Comparison of ENCODE assay signal across 8 mouse cellular contexts in genomic region chr14:45993669-45994068, GRCm38 (mm10).
A peak's percentile ranks its signal among the peaks of the same experiment; 100 is the strongest.
DNase-seq lines count a peak whose midpoint lies in the region; ATAC-seq and TF ChIP-seq lines count a peak whose summit lies in the region.

No protein-coding gene starts in this region.

- DNase-seq in kidney, adult 2 months, result peak; percentile 88
- peak; percentile 73 for DNase-seq in adrenal gland, postnatal 14 days
- DNase-seq in embryonic facial prominence, embryonic 10.5 days (ENCODE audit: low spot score), result peak; percentile 71
- DNase-seq in left cerebral cortex, postnatal 36 days (ENCODE audit: low spot score in 2 of 2), result peak; percentile 39 to 65
- DNase-seq in retina, postnatal 1 day, result peak; percentile 74

- H3K4me3 ChIP-seq in kidney, adult 2 months (ENCODE audit: insufficient read depth, low read depth, low read length), result no peak overlapping the region
- no peak overlapping the region for H3K4me3 ChIP-seq in kidney, embryonic 16.5 days (ENCODE audit: low read length)
- no peak overlapping the region for H3K4me3 ChIP-seq in embryonic facial prominence, embryonic 10.5 days

- H3K4me2 ChIP-seq in kidney, embryonic 16.5 days (replicated peaks; ENCODE audit: low read depth, low read length), result no peak overlapping the region

- H3K27me3 ChIP-seq in kidney, adult 2 months (replicated peaks; ENCODE audit: control insufficient read depth, insufficient read depth, low read length), result no peaks in the 10 kb centered on the region
- no peaks in the 10 kb centered on the region for H3K27me3 ChIP-seq in kidney, embryonic 16.5 days (ENCODE audit: insufficient read depth, low read length)
- H3K27me3 ChIP-seq in embryonic facial prominence, embryonic 10.5 days (replicated peaks; ENCODE audit: low read depth, poor library complexity, severe bottlenecking), result peaks cover 22% of the 10 kb centered on the region; the same call in 1 of the 2 replicates

- no peaks in the 10 kb centered on the region for H3K9me3 ChIP-seq in kidney, embryonic 16.5 days (ENCODE audit: low read length)
- no peaks in the 10 kb centered on the region for H3K9me3 ChIP-seq in embryonic facial prominence, embryonic 10.5 days

- H3K36me3 ChIP-seq in kidney, adult 2 months (ENCODE audit: control insufficient read depth, insufficient read depth, low read length), result no peaks in the 10 kb centered on the region
- no peaks in the 10 kb centered on the region for H3K36me3 ChIP-seq in kidney, embryonic 16.5 days (ENCODE audit: insufficient read depth, low read length)
- H3K36me3 ChIP-seq in embryonic facial prominence, embryonic 10.5 days (replicated peaks), result no peaks in the 10 kb centered on the region

- TF ChIP-seq POLR2A in kidney, adult 2 months (IDR thresholded peaks at IDR 0.05; ENCODE audit: low read depth, low read length), result no peak

- H3K9ac ChIP-seq in kidney, embryonic 16.5 days (replicated peaks; ENCODE audit: low read length), result no peak overlapping the region

- H3K27ac ChIP-seq in kidney, adult 2 months (ENCODE audit: insufficient read depth, low read depth, low read length), result no peak overlapping the region
- H3K27ac ChIP-seq in kidney, embryonic 16.5 days (ENCODE audit: low read length), result no peak overlapping the region
- no peak overlapping the region for H3K27ac ChIP-seq in embryonic facial prominence, embryonic 10.5 days (replicated peaks)

- intact Hi-C loops in left cerebral cortex, postnatal 36 days (cut with DNase I), result loop anchor here (1.0 to 5.0 kb wide), 3 partner anchors 571 to 729 kb away; no protein-coding TSS in a partner anchor

- ATAC-seq in kidney, embryonic 16.5 days (ENCODE audit: low FRiP score, low TSS enrichment), result no peak
- peak; percentile 32 to 66; a peak in 1 of 4 replicates for ATAC-seq in hematopoietic stem cell, adult 5-6 weeks (replicated peaks in 1 of 2; ENCODE audit: insufficient read depth in 1 of 2, low FRiP score in 2 of 2, low TSS enrichment in 1 of 2, low read depth in 1 of 2, poor library complexity in 2 of 2, severe bottlenecking in 2 of 2)
- no peak for ATAC-seq in erythroid progenitor cell, adult 5-6 weeks (replicated peaks; ENCODE audit: low FRiP score, poor library complexity, severe bottlenecking)

- peak; percentile 89 for TF ChIP-seq CTCF in kidney, adult 2 months (conservative IDR thresholded peaks at IDR 0.05; ENCODE audit: insufficient read depth, insufficient read length, low read depth, low read length)

- peaks cover 9% of the 10 kb centered on the region; the same call in 1 of the 2 replicates for H3K4me1 ChIP-seq in kidney, adult 2 months (ENCODE audit: control insufficient read depth, insufficient read depth, low read length)
- H3K4me1 ChIP-seq in kidney, embryonic 16.5 days (ENCODE audit: insufficient read depth, low read length), result peaks cover 7% of the 10 kb centered on the region; the same call in 1 of the 2 replicates
- peaks cover 21% of the 10 kb centered on the region for H3K4me1 ChIP-seq in embryonic facial prominence, embryonic 10.5 days

- WGBS in kidney, adult 2 months, result 4% methylated on average over 3 of the region's 3 CpGs
- 3% methylated on average over 3 of the region's 3 CpGs for WGBS in kidney, embryonic 16.5 days
- WGBS in embryonic facial prominence, embryonic 10.5 days, result 11% methylated on average over 3 of the region's 3 CpGs

Comparison
In these comparisons a context has a peak if more than half of its experiments do, and no peak if none do; other contexts are left out.
1. ATAC-seq: peak in hematopoietic stem cell, adult 5-6 weeks (2 of 2); none in kidney, embryonic 16.5 days (single experiment) and erythroid progenitor cell, adult 5-6 weeks (single experiment).
2. Peak in every context shown above with its lines, with median percentiles within 50 percentile points of each other: DNase-seq.